Mouse (Mus musculus) frontal cortex, postnatal 36 days (tissue): ENCODE measurements around the gene Olfr1226.
"Not testable (repeated sequence)": the region's sequence is repeated elsewhere in the genome, so short reads cannot be mapped to it uniquely, and the experiment has no call there.

ENCODE experiments used
- DNase-seq, 2 experiments: peaks; one replicate each; pipeline ENCODE4 v3.0.0; 2022; ENCODE audit warnings: low spot score in 2 of 2

Olfr1226 gene

DNA sequence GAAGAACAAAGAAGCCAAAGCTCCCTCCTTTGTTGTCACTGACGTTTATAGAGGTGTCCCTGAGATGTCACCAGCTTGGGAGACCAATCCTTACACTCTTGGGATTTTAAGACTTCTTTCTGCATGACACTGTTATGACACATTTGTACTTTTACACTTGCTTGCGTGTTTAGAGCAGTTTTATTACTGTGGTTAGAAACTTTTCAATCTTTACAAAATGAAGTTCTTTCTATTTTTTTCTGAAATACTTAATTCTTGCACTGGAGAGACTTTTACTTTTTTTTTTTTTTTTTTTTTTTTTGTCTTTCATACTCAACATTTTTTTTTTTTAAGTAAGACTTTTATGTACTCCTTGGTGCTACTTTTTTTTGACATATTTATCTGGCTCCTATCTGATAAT lies at the start of gene Olfr1226:
Gene Olfr1226 (minus strand): TSS at position 101 of the 400 bp plus-strand sequence.
- DNase-seq: no peak

DNA sequence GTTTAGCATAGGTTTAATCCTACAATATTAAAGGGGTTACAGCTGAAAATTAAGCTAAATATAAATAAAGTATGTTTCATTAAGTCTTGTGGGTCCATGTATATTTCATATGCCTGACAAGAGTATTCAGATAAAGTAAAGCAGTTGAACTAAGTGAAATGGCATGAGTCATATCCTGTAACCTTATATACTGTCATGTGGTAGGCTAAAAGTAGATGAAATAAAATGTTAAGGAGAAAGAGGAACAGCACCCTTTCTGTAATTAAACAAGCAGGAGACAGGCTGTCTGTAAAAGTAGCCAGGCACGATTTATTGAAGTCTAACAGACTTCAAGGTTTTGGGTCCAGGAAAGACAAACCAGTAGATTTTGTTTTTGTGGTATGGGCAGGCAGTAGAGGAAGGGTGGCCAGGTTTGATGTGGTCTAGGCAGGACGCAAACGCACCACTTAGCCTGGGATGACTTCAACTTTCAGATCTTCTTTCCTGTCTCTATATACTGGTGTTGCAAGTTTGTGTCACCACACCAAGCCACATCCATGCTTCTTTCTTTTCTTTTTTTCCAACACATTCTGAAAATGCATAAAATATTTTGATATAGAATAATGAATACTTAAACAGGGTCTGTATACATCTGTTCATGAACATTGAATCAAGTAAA lies 3.4 kb downstream of the Olfr1226 start:
- no peak for DNase-seq

DNA sequence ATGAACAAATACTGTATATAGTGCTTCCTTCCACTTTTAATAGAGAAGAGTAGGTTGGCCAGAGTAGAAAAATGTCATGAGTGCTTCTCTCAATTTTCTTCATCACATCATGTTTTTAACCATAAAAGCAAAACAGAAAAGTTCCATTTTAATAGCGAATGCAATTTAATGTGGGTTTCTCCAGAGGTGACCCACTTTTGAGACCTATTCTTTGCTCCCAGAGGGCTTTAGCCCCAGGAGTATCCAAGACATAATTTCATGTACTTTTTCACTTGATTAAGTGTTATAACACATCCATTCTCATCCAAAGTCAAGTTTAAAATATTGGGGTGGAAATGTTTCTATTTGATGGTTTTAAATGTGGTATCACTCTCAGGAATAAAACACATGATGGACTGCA lies 25.3 kb downstream of the Olfr1226 start, which contains the start of gene Olfr1225:
Gene Olfr1225 (minus strand): TSS at position 101 of the 400 bp plus-strand sequence.
- DNase-seq: no peak

GRCm38 (mm10) chr2:89164711-89165110 lies 35.1 kb downstream of the Olfr1226 start:
- DNase-seq: not testable (repeated sequence)

DNA sequence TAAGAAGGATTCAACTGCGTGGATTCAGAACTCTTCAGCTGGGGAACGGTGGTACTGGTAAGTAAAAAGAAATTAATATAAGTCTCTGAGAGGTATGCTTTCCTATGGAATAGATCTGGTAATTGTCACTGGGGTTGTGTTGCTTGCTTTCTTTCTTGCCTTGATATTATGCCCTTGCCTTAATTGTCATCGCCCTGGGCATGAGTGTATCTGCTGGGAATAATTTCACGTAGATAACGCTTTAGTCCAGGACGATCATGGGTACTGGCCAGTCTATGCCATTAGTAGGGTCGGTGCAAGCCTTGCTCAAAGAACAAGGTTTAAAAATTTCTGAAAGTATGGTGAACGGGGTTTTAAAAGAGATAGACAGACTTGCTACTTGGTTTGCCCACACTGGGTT lies 35.9 kb downstream of the Olfr1226 start, which contains the start of gene Olfr1224-ps1:
Gene Olfr1224-ps1 (minus strand): TSS at position 101 of the 400 bp plus-strand sequence.
- not testable (repeated sequence) for DNase-seq

GRCm38 (mm10) chr2:89151460-89151859 lies 48.4 kb downstream of the Olfr1226 start, which contains the start of gene Olfr1223:
TSS of gene Olfr1223 (minus strand) at chr2:89151560.
- no peak for DNase-seq
